Mouse (Mus musculus) neutrophil, adult 59 days (primary cell): ENCODE results near the gene C87414. TPM values are rescaled to one million over a fixed set of nuclear protein-coding genes. Genes with fewer than 3 reads are reported as not detected.

Experiments used
- total RNA-seq, 2 experiments: library from RNA; stranded (reverse); gene quantifications; 1 replicate in 1 of 2; 2 replicates in 1 of 2; pipeline ENCODE4 v1.2.4; 2023

The C87414 gene
- not detected for total RNA-seq

DNA sequence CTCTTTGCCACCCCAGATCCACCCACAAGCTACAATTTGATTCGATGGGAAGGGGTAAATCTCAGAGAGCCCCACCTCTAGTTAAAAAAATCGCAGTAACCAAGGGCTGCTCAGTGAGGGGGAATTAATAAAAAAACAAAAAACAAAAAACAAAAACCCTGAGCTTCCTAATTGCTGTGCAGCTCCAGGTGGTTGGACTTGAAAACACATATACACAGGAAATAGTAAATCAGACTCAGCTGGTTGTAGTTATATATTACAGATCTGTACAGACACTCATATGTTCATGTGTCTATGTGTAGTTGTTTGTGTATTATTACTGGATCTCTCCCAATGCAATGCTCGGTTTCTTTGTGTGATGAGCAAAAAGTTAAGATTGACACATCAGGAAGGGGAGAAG is at the start of gene C87414:
Gene C87414 (minus strand): TSS at position 101 of the 400 bp plus-strand sequence.

Other genes starting within 250 kb of the C87414 start
- gene Gm16427, start 131.4 kb downstream of the C87414 start, total RNA-seq: not detected
- gene Gm7792, start 172.2 kb upstream of the C87414 start, total RNA-seq: not detected